Mouse (Mus musculus) layer of hippocampus, postnatal 14 days (tissue): ENCODE measurements around the gene Chchd2. TPM values are rescaled to one million over a fixed set of nuclear protein-coding genes. Genes with fewer than 3 reads are reported as not detected.
"Not testable (repeated sequence)": the region's sequence is repeated elsewhere in the genome, so short reads cannot be mapped to it uniquely, and the experiment has no call there.

Experiments
- DNase-seq, 2 experiments: peaks; one replicate each; pipeline ENCODE4 v3.0.0; 2021 to 2022; ENCODE audit warnings: low spot score in 2 of 2, mixed read lengths in 1 of 2
- long read RNA-seq, 2 experiments: library from polyadenylated mRNA; stranded (forward); transcript quantifications; one replicate each; pipeline ENCODE4 v2.0.0; 2021
- total RNA-seq, 2 experiments: library from RNA; stranded (reverse); gene quantifications; 2 replicates each; pipeline ENCODE4 v1.2.3; 2021

Gene Chchd2
- total RNA-seq = 100 to 1,000 TPM; 412 to 435 TPM
- long read RNA-seq, experiment 1, transcript Chchd2-201 (4 exons, 915 nt) = major isoform, 172 of 179 reads
- long read RNA-seq, experiment 1, partial matches to known transcripts = 6 of 179 reads
- long read RNA-seq, experiment 1, other reads (novel, unspliced or antisense) = 1 of 179 reads
- long read RNA-seq, experiment 2, transcript Chchd2-201 (4 exons, 915 nt) = major isoform, 334 of 347 reads
- long read RNA-seq, experiment 2, partial matches to known transcripts = 13 of 347 reads
- long read RNA-seq, experiment 2, other reads (novel, unspliced or antisense) = 0 of 347 reads

GRCm38 (mm10) chr5:129886911-129887636 is at the start of gene Chchd2:
Gene Chchd2 (minus strand): TSS chr5:129887470.
- DNase-seq = peak; percentile 94 to 98

DNA sequence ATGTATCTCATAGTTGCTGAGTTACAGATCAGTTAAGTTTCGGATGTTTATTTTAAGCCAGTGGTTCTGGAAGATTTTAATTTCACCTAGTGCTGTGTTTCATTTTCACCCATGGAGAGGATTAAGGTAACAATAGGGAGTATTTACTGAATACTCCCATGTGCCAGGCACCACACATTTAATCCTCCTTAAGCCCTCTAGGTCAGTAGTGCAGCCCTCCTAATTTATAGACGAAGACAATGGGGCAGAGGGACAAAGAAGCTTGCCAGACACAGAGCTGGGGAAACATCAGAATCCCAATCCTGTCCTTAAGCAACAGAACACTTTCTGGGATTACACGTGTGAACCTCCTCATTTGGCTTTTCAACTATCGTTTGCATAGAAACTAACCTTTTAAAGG is 49.7 kb upstream of the Chchd2 start:
- no peak for DNase-seq

DNA sequence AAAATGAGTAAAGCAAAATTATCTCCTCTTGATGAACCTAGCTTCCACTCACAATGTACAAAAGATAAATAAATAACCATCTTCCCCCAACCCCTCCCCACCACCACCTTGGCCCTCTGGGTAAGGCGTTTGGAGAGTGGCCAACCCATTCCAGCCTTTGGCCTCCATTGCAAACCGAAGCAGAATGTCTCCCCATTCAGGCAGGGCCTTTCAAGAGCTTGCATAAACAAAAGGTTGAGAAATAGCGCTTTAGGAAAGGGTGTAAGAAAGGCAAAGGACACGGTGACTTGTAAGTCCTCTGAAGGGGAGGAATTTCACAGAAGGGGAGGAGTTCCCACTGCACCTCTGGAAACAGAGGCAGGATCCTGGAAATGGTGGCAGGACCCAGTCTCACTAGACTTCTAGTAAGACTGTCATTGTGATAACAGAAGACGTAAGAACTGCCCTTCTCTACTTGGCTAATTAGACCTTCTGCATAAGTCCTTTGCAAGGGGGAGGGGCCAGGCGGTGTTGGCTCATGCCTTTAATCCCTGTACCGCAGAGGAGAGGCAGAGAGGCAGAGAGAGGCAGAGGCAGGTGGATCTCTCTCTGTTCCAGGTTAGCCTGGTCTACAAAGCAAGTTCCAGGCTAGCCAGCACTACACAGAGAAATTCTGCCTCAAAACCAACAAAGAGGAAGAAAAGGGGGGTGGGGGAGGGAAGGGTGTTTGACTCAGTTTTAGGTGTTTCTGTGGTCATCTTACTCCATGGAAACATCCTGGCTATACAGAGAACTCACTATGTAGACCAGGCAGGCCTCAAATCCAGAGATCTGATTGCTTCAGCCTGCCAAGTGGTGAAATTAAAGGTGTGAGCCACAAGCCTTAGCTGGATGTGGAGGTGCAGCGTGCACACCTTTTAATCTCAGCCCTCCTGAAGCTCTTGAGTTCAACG is 42.9 kb upstream of the Chchd2 start:
- no peak for DNase-seq

- DNase-seq = no peak
Observed at GRCm38 (mm10) chr5:129925933-129926332, 38.7 kb upstream of the Chchd2 start.

DNA sequence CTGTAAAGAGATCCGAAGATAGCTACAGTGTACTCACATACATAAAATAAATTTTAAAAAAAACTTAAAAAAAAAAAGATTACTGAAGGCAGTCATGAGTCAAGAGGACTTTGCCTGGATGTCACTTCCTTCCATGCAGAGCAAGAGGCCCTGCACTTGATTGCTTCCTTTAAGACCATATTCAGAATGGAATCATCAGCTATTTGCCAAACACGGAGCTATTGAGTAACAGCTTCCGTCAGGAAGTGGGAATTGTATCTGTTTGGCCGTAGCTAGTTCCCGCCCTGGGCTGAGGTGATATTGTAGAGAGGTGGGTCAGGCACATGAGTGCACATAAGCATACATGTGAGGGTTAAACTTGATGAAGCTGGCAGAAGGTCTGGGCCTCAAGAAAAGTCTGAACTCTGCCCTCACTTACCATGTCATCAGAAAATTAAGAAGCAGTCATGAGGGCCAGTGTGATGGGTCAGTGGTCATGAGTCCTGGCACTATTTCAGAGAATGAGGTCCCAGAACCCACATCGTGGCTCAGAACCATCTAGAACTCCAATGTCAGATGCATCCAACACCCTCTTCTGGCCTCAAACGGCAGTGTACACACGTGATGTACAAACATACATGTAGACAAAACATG is 37.7 kb upstream of the Chchd2 start:
- DNase-seq = no peak

DNA sequence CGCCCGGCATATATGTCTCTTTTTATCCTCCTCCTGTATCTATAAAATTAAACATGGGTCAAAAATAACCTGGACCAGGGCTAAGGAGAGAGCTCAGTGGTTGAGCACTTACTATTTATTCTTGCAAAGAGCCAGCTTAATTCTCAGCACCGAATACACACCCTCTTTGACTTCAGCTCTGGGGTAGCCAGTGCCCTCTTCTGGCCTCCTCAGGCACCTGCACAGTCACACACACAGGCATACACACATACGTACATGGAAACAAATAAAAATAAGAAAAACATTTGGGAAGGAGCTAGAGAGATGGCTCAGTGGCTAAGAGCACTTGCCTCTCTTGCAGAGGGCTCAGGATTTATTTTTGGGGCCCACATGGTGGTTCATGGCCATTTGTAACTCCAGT is 34.7 kb upstream of the Chchd2 start:
- DNase-seq = no peak

DNA sequence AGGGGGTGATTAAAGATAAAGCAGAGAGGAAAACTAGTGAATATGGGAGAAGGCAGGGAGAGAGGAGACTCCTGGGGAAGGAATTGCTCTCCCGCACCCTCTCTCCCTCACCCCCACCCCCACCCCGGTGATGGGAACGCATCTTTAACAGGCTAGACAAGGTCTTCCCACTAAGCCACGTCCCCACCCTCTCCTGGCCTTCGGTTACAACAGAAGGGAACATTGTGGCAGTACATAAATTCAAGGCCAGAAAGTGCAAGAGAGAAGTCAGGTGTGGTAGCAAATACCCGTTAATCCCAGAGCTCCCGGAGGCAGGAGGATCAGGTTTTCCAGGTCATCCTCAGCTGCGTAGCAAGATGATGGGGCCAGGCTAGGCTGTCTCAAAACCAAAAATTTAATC is 32.0 kb upstream of the Chchd2 start:
- DNase-seq = no peak

GRCm38 (mm10) chr5:129918752-129919151 is 31.5 kb upstream of the Chchd2 start:
- no peak for DNase-seq

GRCm38 (mm10) chr5:129918065-129918651 is 30.9 kb upstream of the Chchd2 start:
- no peak for DNase-seq

DNA sequence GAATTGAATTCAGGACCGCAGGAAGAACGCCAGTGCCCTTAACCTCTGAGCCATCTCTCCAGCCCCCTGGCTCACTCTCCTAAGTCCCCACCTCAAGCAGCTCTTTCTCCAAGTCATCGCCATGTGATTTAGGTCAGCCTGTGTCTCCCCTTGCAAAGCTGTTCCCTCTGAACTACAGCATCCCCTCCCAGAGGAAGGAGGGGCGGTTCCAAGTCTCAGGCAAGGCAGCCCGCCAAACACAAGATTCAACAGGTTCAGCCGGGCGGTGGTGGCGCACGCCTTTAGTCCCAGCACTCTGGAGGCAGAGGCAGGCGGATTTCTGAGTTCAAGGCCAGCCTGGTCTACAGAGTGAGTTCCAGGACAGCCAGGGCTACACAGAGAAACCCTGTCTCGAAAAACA is 28.2 kb upstream of the Chchd2 start:
- DNase-seq = not testable (repeated sequence)

- no peak for DNase-seq
Observed at GRCm38 (mm10) chr5:129914024-129914423, 26.8 kb upstream of the Chchd2 start.

GRCm38 (mm10) chr5:129909591-129909990 is 22.3 kb upstream of the Chchd2 start:
- DNase-seq = no peak

- no peak for DNase-seq
Observed at GRCm38 (mm10) chr5:129909147-129909546, 21.9 kb upstream of the Chchd2 start.

GRCm38 (mm10) chr5:129908242-129908965 is 21.1 kb upstream of the Chchd2 start, which contains the start of gene Nupr1l:
Gene Nupr1l (plus strand): TSS chr5:129908540.
- DNase-seq = peak; percentile 76 to 84

GRCm38 (mm10) chr5:129907775-129908174 is 20.5 kb upstream of the Chchd2 start:
- DNase-seq = no peak

DNA sequence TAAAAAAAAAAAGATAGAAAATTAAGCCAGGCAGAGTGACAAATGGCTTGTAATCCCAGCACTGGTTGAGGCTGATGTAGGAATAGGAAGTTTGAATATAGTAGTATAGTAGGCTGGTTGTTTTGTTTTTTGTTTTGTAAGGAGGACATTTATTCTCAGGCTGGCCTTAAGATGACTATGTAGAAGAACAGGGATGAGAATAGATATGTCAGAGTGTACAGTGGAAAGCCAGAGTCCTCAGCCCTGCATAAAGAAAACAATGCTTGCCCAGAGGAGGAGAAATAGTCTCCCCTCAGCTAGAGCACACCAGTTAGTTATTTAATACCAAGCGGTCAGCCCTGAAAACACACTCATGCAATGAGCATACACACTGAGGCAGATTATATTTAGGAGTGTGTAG is 11.2 kb upstream of the Chchd2 start, which contains the start of gene Phkg1:
TSS of gene Phkg1 (minus strand) at position 101 of the 400 bp plus-strand sequence.
- DNase-seq = no peak

- DNase-seq = peak; percentile 83 to 91
Observed at GRCm38 (mm10) chr5:129895198-129896088, 8.2 kb upstream of the Chchd2 start, which contains the start of gene Zbed5. Gene Zbed5 (plus strand): TSS chr5:129895723.

DNA sequence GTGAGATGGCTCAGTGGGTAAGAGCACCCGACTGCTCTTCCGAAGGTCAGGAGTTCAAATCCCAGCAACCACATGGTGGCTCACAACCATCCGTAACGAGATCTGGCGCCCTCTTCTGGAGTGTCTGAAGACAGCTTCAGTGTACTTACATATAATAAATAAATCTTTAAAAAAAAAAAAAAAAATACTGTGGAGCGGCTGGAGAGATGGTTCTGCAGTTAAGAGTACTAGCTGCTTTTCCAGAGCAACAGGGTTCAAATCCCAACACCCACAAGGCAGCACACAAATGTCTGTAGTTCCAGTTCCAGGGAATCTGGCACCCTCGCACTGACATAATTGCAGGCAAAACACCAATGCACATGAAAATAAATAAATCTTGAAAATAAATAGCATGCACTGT is 3.1 kb upstream of the Chchd2 start:
- DNase-seq = not testable (repeated sequence)

- no peak for DNase-seq
Observed at GRCm38 (mm10) chr5:129886271-129886670, 999 bp downstream of the Chchd2 start.
